Mouse (Mus musculus) hindbrain, postnatal 0 days (tissue): ENCODE data around the gene Ccdc150. TPM values are rescaled to one million over a fixed set of nuclear protein-coding genes. Genes with fewer than 3 reads are reported as not detected.
A peak's percentile ranks its signal among the peaks of the same experiment; 100 is the strongest.

Experiments used
- ATAC-seq: fragments of 200-750 bp; cut with Nextera tagmentation; 2 replicates; pipeline ENCODE4 v1.8.0; 2017; ENCODE audit warnings: mild to moderate bottlenecking, moderate TSS enrichment, moderate library complexity
- DNase-seq: peaks from one replicate; pipeline ENCODE4 v3.0.0-alpha.2; 2015; ENCODE audit warnings: low spot score
- H3K27ac ChIP-seq: fragments of 300-500 bp; sonication (generic); 2 replicates; pipeline ENCODE4 v1.5.1; 2014; ENCODE audit warnings: mild to moderate bottlenecking
- H3K27me3 ChIP-seq: fragments of 300-500 bp; sonication (generic); 2 replicates; pipeline ENCODE4 v1.6.1; 2014; ENCODE audit warnings: low read length, mixed read lengths; ENCODE audit not compliant: insufficient read depth
- H3K36me3 ChIP-seq: fragments of 300-500 bp; sonication (generic); 2 replicates; pipeline ENCODE4 v1.6.1; 2014; ENCODE audit warnings: low read length, mixed read lengths; ENCODE audit not compliant: insufficient read depth
- H3K4me1 ChIP-seq: fragments of 300-500 bp; sonication (generic); 2 replicates; pipeline ENCODE4 v1.6.1; 2014; ENCODE audit warnings: antibody characterized with exemption, low read length, mixed read lengths; ENCODE audit not compliant: insufficient read depth
- H3K4me2 ChIP-seq: fragments of 300-500 bp; sonication (generic); 2 replicates; pipeline ENCODE4 v1.6.1; 2014; ENCODE audit warnings: low read depth, mild to moderate bottlenecking, low read length, moderate library complexity, mixed read lengths
- H3K4me3 ChIP-seq: fragments of 300-500 bp; sonication (generic); 2 replicates; pipeline ENCODE4 v1.5.1; 2014; ENCODE audit warnings: low read length
- H3K9ac ChIP-seq: fragments of 300-500 bp; sonication (generic); replicated peaks from 2 replicates; pipeline ENCODE4 v1.6.1; 2014; ENCODE audit warnings: mild to moderate bottlenecking, low read length, moderate library complexity, mixed read lengths
- H3K9me3 ChIP-seq: fragments of 300-500 bp; sonication (generic); 2 replicates; pipeline ENCODE4 v1.6.1; 2016; ENCODE audit warnings: low read length, mixed read lengths
- CTCF ChIP-seq: IDR thresholded peaks from 2 replicates; pipeline ENCODE4 v1.5.1; 2016; ENCODE audit warnings: antibody characterized with exemption, control low read depth, low read depth
- WGBS: fragments of 180-500 bp; shearing (Covaris S2); extraction: QIAGEN DNeasy Blood & Tissue Kit; methylation state at CpG from one replicate; pipeline ENCODE4 v1.1.7; 2014; 5-methylcytosine and 5-hydroxymethylcytosine counted together
- polyA plus RNA-seq: library from polyadenylated mRNA; unstranded; fragments of >200 nt; fragmentation: Nextera tagmentation; extraction: Ambion mirVana; gene quantifications from 2 replicates; pipeline ENCODE4 v1.2.1, GENCODE M21; 2015
- total RNA-seq: library from RNA; depleted of rRNA; stranded (reverse); fragments of >200 nt; gene quantifications from 2 replicates; pipeline ENCODE4 v1.2.3, GENCODE M21; 2014

Ccdc150 gene
- total and polyA plus RNA-seq, 2 experiments from 2014 or later, result 0.15 TPM; not detected in 1

DNA sequence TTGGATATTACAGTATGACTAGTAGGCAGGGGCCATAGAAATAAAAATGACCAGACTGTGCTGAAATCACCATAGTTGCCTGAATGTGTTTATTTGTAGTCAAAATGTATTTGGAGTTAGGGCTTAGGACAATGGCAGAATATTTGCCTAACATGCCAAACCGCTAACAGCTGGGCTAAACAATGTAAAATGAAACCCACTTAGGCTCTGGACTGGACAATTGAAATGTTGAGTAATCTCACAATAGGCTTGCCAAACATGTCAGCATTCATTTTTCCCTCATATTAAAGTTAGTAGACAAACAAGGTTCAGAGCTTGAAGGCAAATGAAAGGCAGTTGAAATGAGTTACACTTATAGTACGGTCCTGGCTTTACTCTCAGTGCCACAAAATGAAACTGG is 76.2 kb downstream of the Ccdc150 start:
- ATAC-seq, result no peak
- Histone ChIP-seq H3K36me3 (no peaks in the 10 kb centered on the region), H3K4me2 (no peak overlapping the region), H3K4me3 (no peak overlapping the region), H3K9me3 (0 out of 2 replicates have a peak, but pooled peaks cover 3% of the 10 kb centered on the region), H3K4me1 (no peaks in the 10 kb centered on the region), H3K9ac (no peak overlapping the region), H3K27me3 (no peaks in the 10 kb centered on the region), H3K27ac (no peak overlapping the region)
- TF ChIP-seq CTCF, result no peak
- 90% methylated on average over 2 of the region's 2 CpGs for WGBS
- DNase-seq, result no peak

- DNase-seq (no peak), ATAC-seq (no peak)
- Histone ChIP-seq H3K9ac (no peak overlapping the region), H3K4me1 (no peaks in the 10 kb centered on the region), H3K27me3 (no peaks in the 10 kb centered on the region), H3K4me3 (no peak overlapping the region), H3K36me3 (no peaks in the 10 kb centered on the region), H3K4me2 (no peak overlapping the region), H3K9me3 (0 out of 2 replicates have a peak, but pooled peaks cover 3% of the 10 kb centered on the region), H3K27ac (no peak overlapping the region)
- TF ChIP-seq CTCF, result no peak
- WGBS, result 95% methylated on average over 6 of the region's 6 CpGs
Observed at GRCm38 (mm10) chr1:54327876-54328545, 77.5 kb downstream of the Ccdc150 start.

DNA sequence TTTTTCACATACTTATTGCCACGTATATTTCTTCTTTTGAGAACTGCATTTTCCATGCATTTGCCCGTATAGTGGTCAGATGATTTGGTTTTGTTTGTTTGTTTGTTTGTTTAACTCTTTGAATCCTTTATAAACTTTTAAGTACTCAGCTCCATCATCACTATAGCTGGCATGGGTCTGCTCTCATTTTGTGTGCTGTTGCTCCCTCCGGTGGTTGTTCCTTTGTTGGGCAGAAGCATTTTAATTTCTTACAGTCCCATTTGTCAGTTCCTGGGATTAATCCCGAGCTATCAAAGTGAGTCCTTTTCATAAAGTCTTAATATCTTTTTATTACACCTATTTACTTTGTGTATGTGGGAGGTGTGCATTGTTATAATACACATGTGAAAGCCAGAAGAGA is 82.5 kb downstream of the Ccdc150 start:
- H3K9ac ChIP-seq, result no peak overlapping the region
- H3K9me3 ChIP-seq, result no peaks in the 10 kb centered on the region
- H3K4me1 ChIP-seq, result no peaks in the 10 kb centered on the region
- H3K36me3 ChIP-seq, result no peaks in the 10 kb centered on the region
- no peak overlapping the region for H3K4me3 ChIP-seq
- DNase-seq (peak; percentile 49), ATAC-seq (no peak)
- no peak overlapping the region for H3K4me2 ChIP-seq
- 59% methylated on average over 4 of the region's 4 CpGs for WGBS
- TF ChIP-seq CTCF, result peak; percentile 57
- H3K27me3 ChIP-seq, result no peaks in the 10 kb centered on the region
- no peak overlapping the region for H3K27ac ChIP-seq

DNA sequence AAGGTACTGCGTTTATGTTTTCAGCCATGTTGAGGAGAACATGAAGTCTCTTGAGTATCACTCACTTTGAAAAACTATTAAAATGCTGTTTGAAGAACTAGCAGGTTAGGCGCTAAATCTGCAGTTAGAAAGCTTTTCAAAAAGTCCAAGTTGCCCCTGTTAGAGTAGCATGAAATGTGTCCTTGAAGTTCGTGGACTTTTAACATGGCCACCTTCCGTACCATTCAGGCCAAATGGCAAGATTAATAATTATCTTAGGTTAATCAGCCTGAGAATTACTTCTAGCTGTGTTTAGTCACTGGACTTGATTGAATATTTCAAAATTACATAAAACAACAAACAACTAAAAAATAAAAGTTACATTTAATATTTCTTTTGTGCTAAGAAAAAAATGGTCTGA is 104.3 kb downstream of the Ccdc150 start:
- no peak overlapping the region for H3K27ac ChIP-seq
- no peak overlapping the region for H3K4me2 ChIP-seq
- H3K4me3 ChIP-seq, result no peak overlapping the region
- 94% methylated on average over 4 of the region's 4 CpGs for WGBS
- no peak for TF ChIP-seq CTCF
- no peaks in the 10 kb centered on the region for H3K36me3 ChIP-seq
- H3K27me3 ChIP-seq, result no peaks in the 10 kb centered on the region
- no peaks in the 10 kb centered on the region for H3K9me3 ChIP-seq
- H3K9ac ChIP-seq, result no peak overlapping the region
- ATAC-seq (no peak), DNase-seq (no peak)
- no peaks in the 10 kb centered on the region for H3K4me1 ChIP-seq

GRCm38 (mm10) chr1:54355485-54355884 is 105.0 kb downstream of the Ccdc150 start:
- H3K4me3 ChIP-seq, result no peak overlapping the region
- H3K27me3 ChIP-seq, result no peaks in the 10 kb centered on the region
- H3K27ac ChIP-seq, result no peak overlapping the region
- H3K4me1 ChIP-seq, result no peaks in the 10 kb centered on the region
- ATAC-seq (no peak), DNase-seq (no peak)
- TF ChIP-seq CTCF, result no peak
- H3K36me3 ChIP-seq, result no peaks in the 10 kb centered on the region
- H3K9me3 ChIP-seq, result no peaks in the 10 kb centered on the region
- WGBS, result 77% methylated on average over 5 of the region's 5 CpGs
- no peak overlapping the region for H3K9ac ChIP-seq
- no peak overlapping the region for H3K4me2 ChIP-seq

DNA sequence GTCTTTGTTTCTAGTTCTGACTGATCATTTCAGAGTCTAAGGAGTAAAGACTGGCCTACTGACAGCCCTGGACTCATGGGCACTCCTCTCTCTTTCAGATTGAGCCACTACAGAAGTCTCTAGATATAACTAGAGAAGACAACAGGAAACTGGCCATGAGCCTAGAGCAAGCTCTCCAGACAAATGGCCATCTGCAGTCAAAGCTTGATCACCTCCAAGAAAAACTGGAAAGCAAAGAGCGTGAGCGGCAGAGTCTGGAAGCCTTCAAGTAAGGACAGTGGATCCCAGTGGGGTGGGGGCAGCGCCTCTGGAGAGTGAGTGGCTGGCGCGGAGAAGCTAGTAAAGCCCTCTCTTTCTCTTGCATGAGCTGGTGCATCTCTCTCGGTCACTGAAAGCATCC is 106.1 kb downstream of the Ccdc150 start:
- no peaks in the 10 kb centered on the region for H3K4me1 ChIP-seq
- no peak overlapping the region for H3K27ac ChIP-seq
- no peaks in the 10 kb centered on the region for H3K36me3 ChIP-seq
- DNase-seq, result no peak
- H3K4me3 ChIP-seq, result no peak overlapping the region
- H3K9me3 ChIP-seq, result no peaks in the 10 kb centered on the region
- H3K27me3 ChIP-seq, result no peaks in the 10 kb centered on the region
- 84% methylated on average over 6 of the region's 6 CpGs for WGBS
- no peak for TF ChIP-seq CTCF
- no peak for ATAC-seq
- no peak overlapping the region for H3K9ac ChIP-seq
- no peak overlapping the region for H3K4me2 ChIP-seq

DNA sequence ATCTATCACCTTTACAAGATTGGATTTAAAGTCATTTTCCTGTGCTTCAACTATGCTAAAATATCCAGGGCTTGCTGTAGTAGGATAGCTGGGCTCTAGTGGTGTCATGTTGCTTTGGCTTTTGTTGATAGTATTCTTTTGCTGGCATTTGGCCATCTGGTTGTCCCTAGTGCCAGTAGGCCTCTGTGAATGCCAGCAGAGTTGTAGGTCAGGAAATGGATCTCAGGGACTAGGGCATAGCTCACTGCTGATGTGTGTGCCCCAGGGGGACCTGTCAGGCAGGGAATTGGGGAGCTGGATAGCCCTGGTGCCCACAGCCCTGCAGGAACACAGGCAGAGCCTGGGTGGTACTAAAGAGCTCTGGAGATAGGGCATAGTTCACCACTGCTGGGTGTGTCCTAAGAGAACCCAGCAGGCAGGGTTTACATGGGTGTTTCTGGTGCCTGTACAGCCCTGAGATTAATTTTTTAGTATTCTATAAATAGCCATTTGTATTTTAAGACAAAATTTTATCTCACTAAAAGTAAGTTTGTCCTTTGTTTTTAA is 127.1 kb downstream of the Ccdc150 start:
- H3K36me3 ChIP-seq, result no peaks in the 10 kb centered on the region
- H3K4me1 ChIP-seq, result no peaks in the 10 kb centered on the region
- no peak overlapping the region for H3K9ac ChIP-seq
- peak; percentile 28 for DNase-seq
- no peak overlapping the region for H3K27ac ChIP-seq
- H3K4me3 ChIP-seq, result no peak overlapping the region
- H3K9me3 ChIP-seq, result no peaks in the 10 kb centered on the region
- no peaks in the 10 kb centered on the region for H3K27me3 ChIP-seq
- no peak for TF ChIP-seq CTCF
- no peak overlapping the region for H3K4me2 ChIP-seq
- ATAC-seq, result no peak
